Mouse (Mus musculus): ENCODE measurements around the gene Siah1a. TPM values are rescaled to one million over a fixed set of nuclear protein-coding genes. Genes with fewer than 3 reads are reported as not detected.

The Siah1a gene
- polyA plus RNA-seq, 1 experiment = 35.7 TPM

DNA sequence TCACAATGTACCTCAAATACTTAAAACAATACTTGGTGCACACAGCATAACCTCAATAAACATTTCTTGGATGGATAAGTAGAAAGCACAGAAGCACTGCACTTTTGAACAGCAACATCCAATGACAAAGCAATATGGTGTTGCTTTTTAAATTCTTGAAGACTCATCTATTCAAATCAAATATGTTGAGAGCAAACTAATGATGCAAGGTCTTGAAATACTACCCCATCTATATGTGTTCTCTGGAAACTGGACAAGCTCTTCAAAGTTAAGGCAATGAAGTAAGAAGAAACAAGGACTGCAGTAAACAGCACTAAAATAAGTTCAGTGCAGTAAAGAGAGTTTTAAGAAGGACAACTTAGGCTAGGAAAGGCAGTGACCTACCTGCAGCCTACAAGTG lies 4.8 kb downstream of the Siah1a start:
- TF ChIP-seq POLR2A (IDR thresholded peaks at IDR 0.05; ENCODE audit: control insufficient read depth, extremely low read depth, insufficient read depth, low read length, poor library complexity) (no peak), CTCF (IDR thresholded peaks at IDR 0.05; ENCODE audit: borderline replicate concordance, control insufficient read depth, extremely low read depth, insufficient read depth, low read length, poor library complexity) (no peak)
- H3K4me1 ChIP-seq (replicated peaks; ENCODE audit: control insufficient read depth, insufficient read depth, low read length) = peaks cover 2% of the 10 kb centered on the region; the same call in 1 of the 2 replicates
- H3K27me3 ChIP-seq (ENCODE audit: control insufficient read depth, insufficient read depth, low read length) = no peaks in the 10 kb centered on the region
- no peak overlapping the region for H3K4me3 ChIP-seq (ENCODE audit: control insufficient read depth, insufficient read depth, low read length)
- H3K27ac ChIP-seq (ENCODE audit: control insufficient read depth, insufficient read depth, low read length) = no peak overlapping the region
- no peak for DNase-seq
- H3K36me3 ChIP-seq (ENCODE audit: control insufficient read depth, insufficient read depth, low read length) = no peaks in the 10 kb centered on the region

DNA sequence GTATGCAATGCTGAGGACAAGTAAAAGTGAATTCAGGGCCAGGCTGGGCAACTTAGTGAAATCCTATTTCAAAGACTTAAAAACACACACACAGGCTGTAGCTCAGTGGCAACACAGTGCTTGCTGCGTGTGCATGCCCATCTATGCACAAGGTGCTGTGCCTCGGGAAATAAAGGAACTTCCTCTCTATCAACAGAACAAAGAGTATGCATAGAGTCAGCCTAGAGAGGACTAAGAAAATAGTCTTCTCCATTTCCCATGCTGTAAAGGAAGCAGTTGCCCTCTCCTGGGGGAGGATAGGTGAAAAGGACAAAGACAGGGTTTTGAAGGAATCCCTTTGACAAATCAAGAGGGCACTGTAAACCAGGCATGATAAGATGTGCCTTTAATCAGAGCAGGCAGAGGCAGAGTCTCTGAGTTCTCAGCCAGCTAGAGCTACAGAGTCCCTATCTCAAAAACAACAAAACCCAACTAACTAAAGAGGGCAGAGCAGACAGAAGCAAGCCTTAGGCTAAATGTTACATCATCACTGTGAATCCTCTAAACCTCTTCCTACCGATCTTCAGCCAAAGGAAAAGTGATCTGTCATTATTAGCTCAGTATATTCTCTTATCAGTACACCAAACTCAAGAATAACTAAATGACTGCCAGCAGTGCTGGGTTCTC lies 10.2 kb downstream of the Siah1a start:
- H3K27ac ChIP-seq (ENCODE audit: control insufficient read depth, insufficient read depth, low read length) = peak overlapping the region; percentile 30; the same call in 1 of the 2 replicates
- no peak for DNase-seq
- H3K4me3 ChIP-seq (ENCODE audit: control insufficient read depth, insufficient read depth, low read length) = no peak overlapping the region
- TF ChIP-seq CTCF (IDR thresholded peaks at IDR 0.05; ENCODE audit: borderline replicate concordance, control insufficient read depth, extremely low read depth, insufficient read depth, low read length, poor library complexity) (no peak), POLR2A (IDR thresholded peaks at IDR 0.05; ENCODE audit: control insufficient read depth, extremely low read depth, insufficient read depth, low read length, poor library complexity) (no peak)
- no peaks in the 10 kb centered on the region for H3K36me3 ChIP-seq (ENCODE audit: control insufficient read depth, insufficient read depth, low read length)
- H3K4me1 ChIP-seq (replicated peaks; ENCODE audit: control insufficient read depth, insufficient read depth, low read length) = peaks cover 5% of the 10 kb centered on the region
- H3K27me3 ChIP-seq (ENCODE audit: control insufficient read depth, insufficient read depth, low read length) = no peaks in the 10 kb centered on the region
- 13% methylated on average over 3 of the region's 3 CpGs for WGBS

DNA sequence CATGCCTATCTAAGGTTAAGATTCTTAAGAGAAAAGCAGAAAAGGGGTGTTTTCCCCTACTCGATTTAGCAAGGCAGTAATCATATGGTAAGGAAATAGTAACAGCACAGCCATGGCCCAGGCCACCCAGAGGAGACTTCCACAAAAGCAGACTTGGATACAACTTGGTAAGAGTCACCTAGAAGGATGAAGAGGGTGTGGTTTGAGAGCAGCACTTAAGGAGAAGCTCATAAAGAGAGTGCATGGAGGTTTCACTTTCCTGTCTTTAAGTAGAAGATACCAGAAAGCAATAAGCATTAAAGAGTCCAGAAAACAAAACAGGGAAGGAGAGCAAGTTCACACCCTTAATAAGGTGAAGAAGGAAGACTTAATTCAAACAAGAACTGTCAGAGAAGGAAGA lies 10.8 kb downstream of the Siah1a start:
- no peak overlapping the region for H3K27ac ChIP-seq (ENCODE audit: control insufficient read depth, insufficient read depth, low read length)
- no peaks in the 10 kb centered on the region for H3K27me3 ChIP-seq (ENCODE audit: control insufficient read depth, insufficient read depth, low read length)
- TF ChIP-seq POLR2A (IDR thresholded peaks at IDR 0.05; ENCODE audit: control insufficient read depth, extremely low read depth, insufficient read depth, low read length, poor library complexity) (no peak), CTCF (IDR thresholded peaks at IDR 0.05; ENCODE audit: borderline replicate concordance, control insufficient read depth, extremely low read depth, insufficient read depth, low read length, poor library complexity) (no peak)
- no peaks in the 10 kb centered on the region for H3K36me3 ChIP-seq (ENCODE audit: control insufficient read depth, insufficient read depth, low read length)
- no peak for DNase-seq
- peaks cover 5% of the 10 kb centered on the region for H3K4me1 ChIP-seq (replicated peaks; ENCODE audit: control insufficient read depth, insufficient read depth, low read length)
- 52% methylated on average over 1 of the region's 1 CpGs for WGBS
- H3K4me3 ChIP-seq (ENCODE audit: control insufficient read depth, insufficient read depth, low read length) = no peak overlapping the region

- TF ChIP-seq POLR2A (IDR thresholded peaks at IDR 0.05; ENCODE audit: control insufficient read depth, extremely low read depth, insufficient read depth, low read length, poor library complexity) (no peak), CTCF (IDR thresholded peaks at IDR 0.05; ENCODE audit: borderline replicate concordance, control insufficient read depth, extremely low read depth, insufficient read depth, low read length, poor library complexity) (no peak)
- Histone ChIP-seq H3K36me3 (ENCODE audit: control insufficient read depth, insufficient read depth, low read length) (no peaks in the 10 kb centered on the region), H3K27ac (ENCODE audit: control insufficient read depth, insufficient read depth, low read length) (no peak overlapping the region), H3K4me3 (ENCODE audit: control insufficient read depth, insufficient read depth, low read length) (no peak overlapping the region), H3K27me3 (ENCODE audit: control insufficient read depth, insufficient read depth, low read length) (no peaks in the 10 kb centered on the region), H3K4me1 (replicated peaks; ENCODE audit: control insufficient read depth, insufficient read depth, low read length) (peaks cover 5% of the 10 kb centered on the region)
- no peak for DNase-seq
- 96% methylated on average over 4 of the region's 4 CpGs for WGBS
Observed at GRCm38 (mm10) chr8:86734171-86734570, 11.6 kb downstream of the Siah1a start.

GRCm38 (mm10) chr8:86730860-86731259 lies 14.9 kb downstream of the Siah1a start:
- Histone ChIP-seq H3K4me3 (ENCODE audit: control insufficient read depth, insufficient read depth, low read length) (no peak overlapping the region), H3K27me3 (ENCODE audit: control insufficient read depth, insufficient read depth, low read length) (no peaks in the 10 kb centered on the region), H3K27ac (ENCODE audit: control insufficient read depth, insufficient read depth, low read length) (peak overlapping the region; percentile 29; the same call in 1 of the 2 replicates), H3K4me1 (replicated peaks; ENCODE audit: control insufficient read depth, insufficient read depth, low read length) (peaks cover 9% of the 10 kb centered on the region), H3K36me3 (ENCODE audit: control insufficient read depth, insufficient read depth, low read length) (no peaks in the 10 kb centered on the region)
- no peak for DNase-seq
- TF ChIP-seq POLR2A (IDR thresholded peaks at IDR 0.05; ENCODE audit: control insufficient read depth, extremely low read depth, insufficient read depth, low read length, poor library complexity) = no peak
- TF ChIP-seq CTCF (IDR thresholded peaks at IDR 0.05; ENCODE audit: borderline replicate concordance, control insufficient read depth, extremely low read depth, insufficient read depth, low read length, poor library complexity) = no peak
- WGBS = 100% methylated on average over 1 of the region's 1 CpGs

GRCm38 (mm10) chr8:86730303-86730702 lies 15.4 kb downstream of the Siah1a start:
- Histone ChIP-seq H3K36me3 (ENCODE audit: control insufficient read depth, insufficient read depth, low read length) (no peaks in the 10 kb centered on the region), H3K27me3 (ENCODE audit: control insufficient read depth, insufficient read depth, low read length) (no peaks in the 10 kb centered on the region), H3K4me1 (replicated peaks; ENCODE audit: control insufficient read depth, insufficient read depth, low read length) (peaks cover 5% of the 10 kb centered on the region), H3K4me3 (ENCODE audit: control insufficient read depth, insufficient read depth, low read length) (no peak overlapping the region), H3K27ac (ENCODE audit: control insufficient read depth, insufficient read depth, low read length) (no peak overlapping the region)
- WGBS = 86% methylated on average over 3 of the region's 3 CpGs
- no peak for DNase-seq
- TF ChIP-seq POLR2A (IDR thresholded peaks at IDR 0.05; ENCODE audit: control insufficient read depth, extremely low read depth, insufficient read depth, low read length, poor library complexity) = no peak
- TF ChIP-seq CTCF (IDR thresholded peaks at IDR 0.05; ENCODE audit: borderline replicate concordance, control insufficient read depth, extremely low read depth, insufficient read depth, low read length, poor library complexity) = no peak
